Mouse (Mus musculus): ENCODE measurements around the gene Faap100. TPM values are rescaled to one million over a fixed set of nuclear protein-coding genes. Genes with fewer than 3 reads are reported as not detected.
"Not testable (repeated sequence)": the region's sequence is repeated elsewhere in the genome, so short reads cannot be mapped to it uniquely, and the experiment has no call there.

Gene Faap100
- polyA plus RNA-seq, 1 experiment from 2014 or later, result 32.5 TPM

DNA sequence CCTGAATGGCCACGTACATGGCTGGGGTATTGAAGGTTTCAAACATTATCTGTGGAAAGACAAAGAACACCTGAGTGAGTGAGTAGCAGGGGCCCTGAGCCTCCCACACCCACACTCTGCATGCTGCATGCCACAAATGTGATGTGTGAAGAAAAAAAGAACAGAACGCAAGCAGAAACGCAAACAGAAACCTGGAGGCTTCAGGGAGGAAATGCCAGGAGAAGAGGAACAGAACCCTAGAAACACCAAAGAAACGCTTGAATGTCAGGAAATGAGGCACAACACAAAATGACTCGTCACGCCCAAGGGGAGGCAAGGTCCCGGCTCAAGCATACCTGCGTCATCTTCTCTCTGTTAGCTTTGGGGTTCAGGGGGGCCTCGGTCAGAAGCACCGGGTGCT is 31.3 kb downstream of the Faap100 start:
- peak overlapping the region; percentile 95 for H3K4me3 ChIP-seq
- peak; percentile 78 for DNase-seq (ENCODE audit: low spot score)
- peaks cover 28% of the 10 kb centered on the region for H3K4me1 ChIP-seq
- H3K36me3 ChIP-seq, result peaks cover 16% of the 10 kb centered on the region
- H3K27me3 ChIP-seq (ENCODE audit: insufficient read depth, poor library complexity, severe bottlenecking), result no peaks in the 10 kb centered on the region
- H3K9me3 ChIP-seq, result no peaks in the 10 kb centered on the region
- peak overlapping the region; percentile 100 for H3K27ac ChIP-seq
- 11% methylated on average over 10 of the region's 10 CpGs for WGBS

DNA sequence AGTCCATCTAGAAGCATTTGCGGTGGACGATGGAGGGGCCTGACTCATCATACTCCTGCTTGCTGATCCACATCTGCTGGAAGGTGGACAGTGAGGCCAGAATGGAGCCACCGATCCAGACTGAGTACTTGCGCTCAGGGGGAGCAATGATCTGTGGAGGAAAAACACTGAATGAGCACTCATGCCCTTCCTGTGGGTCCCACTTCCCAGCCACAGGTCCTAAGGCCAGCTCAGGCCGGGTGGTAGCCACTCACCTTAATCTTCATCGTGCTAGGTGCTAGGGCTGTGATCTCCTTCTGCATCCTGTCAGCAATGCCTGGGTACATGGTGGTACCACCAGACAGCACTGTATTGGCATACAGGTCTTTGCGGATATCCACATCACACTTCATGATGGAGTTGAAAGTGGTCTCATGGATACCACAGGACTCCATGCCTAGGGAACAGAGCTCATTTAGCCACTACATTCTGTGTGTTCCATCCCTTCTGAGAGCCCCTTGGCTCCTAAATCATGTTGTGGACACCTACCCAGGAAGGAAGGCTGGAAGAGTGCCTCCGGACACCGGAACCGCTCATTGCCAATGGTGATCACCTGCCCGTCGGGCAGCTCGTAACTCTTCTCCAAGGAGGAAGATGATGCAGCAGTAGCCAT is 32.1 kb downstream of the Faap100 start:
- 60% methylated on average over 11 of the region's 13 CpGs for WGBS
- not testable (repeated sequence) for H3K9me3 ChIP-seq; H3K27me3 ChIP-seq (ENCODE audit: insufficient read depth, poor library complexity, severe bottlenecking)
- Histone ChIP-seq H3K27ac (peak overlapping the region; percentile 77), H3K4me1 (peaks cover 22% of the 10 kb centered on the region), H3K4me3 (peak overlapping the region; percentile 57), H3K36me3 (peaks cover 16% of the 10 kb centered on the region)
- peak; percentile 69 for DNase-seq (ENCODE audit: low spot score)

DNA sequence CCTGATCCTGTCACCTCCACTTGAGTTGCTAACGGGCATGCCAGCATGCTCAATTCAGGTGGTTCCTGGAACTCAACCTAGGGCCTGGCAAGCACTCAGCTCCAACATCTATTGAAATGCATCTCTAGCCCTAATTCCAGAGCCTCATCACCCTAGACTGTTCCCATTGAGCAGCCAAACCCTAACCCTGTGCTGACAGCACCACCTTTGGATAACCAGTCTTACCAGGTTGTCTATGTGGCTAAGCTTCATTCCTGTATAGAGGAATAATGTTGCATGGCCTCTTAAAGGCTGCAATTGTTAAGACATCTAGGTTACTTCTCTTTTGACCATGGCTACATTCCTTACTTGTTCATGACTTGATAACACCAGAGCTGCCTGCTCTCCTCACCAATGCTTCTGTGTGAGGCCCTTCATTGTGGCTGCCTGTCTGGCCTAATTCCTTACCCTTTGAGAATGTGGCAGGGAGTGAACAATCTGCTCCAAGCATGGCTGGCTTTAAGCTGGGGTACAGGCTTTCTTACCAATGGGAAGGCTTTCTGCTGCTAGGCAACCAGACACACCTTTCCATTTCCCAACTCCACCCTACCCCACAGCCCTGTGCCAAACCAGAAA is 33.4 kb downstream of the Faap100 start:
- no peaks in the 10 kb centered on the region for H3K27me3 ChIP-seq (ENCODE audit: insufficient read depth, poor library complexity, severe bottlenecking)
- H3K4me3 ChIP-seq, result peak overlapping the region; percentile 42
- peaks cover 16% of the 10 kb centered on the region for H3K36me3 ChIP-seq
- peak; percentile 76 for DNase-seq (ENCODE audit: low spot score)
- H3K4me1 ChIP-seq, result peaks cover 9% of the 10 kb centered on the region
- H3K27ac ChIP-seq, result peak overlapping the region; percentile 56
- WGBS, result 19% methylated on average over 1 of the region's 1 CpGs
- H3K9me3 ChIP-seq, result no peaks in the 10 kb centered on the region

DNA sequence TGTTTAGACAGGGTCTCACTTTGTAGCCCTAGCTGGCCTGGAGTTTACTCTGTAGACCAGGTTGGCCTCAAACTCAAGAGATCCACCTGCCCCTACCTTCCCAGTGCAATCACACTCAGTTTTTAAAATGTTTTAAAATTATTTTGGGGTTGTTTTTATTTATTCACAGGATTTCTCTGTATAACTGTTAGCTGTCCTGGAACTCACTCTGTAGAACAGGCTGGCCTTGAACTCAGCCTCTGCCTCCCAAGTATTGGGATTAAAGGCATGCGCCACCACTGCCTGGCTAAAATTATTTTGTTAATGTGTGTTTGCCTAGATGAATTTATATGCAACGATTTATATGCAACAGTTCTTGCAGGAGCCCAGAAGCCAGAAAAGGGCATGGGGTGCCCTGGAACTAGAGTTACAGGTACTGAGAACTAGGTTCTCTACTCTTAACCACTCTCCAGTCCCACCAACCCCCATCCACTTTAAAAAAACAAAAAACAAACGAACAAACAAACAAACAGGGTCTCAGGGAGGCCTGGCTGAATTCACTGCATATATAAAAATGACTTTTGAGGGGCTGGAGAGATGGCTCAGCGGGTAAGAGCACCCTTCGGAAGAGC is 34.1 kb downstream of the Faap100 start:
- Histone ChIP-seq H3K4me3 (no peak overlapping the region), H3K27ac (peak overlapping the region; percentile 2; the same call in 1 of the 2 replicates), H3K4me1 (peaks cover 2% of the 10 kb centered on the region), H3K9me3 (no peaks in the 10 kb centered on the region), H3K36me3 (peaks cover 16% of the 10 kb centered on the region), H3K27me3 (ENCODE audit: insufficient read depth, poor library complexity, severe bottlenecking) (no peaks in the 10 kb centered on the region)
- DNase-seq (ENCODE audit: low spot score), result peak; percentile 72
- WGBS, result 58% methylated on average over 5 of the region's 5 CpGs

DNA sequence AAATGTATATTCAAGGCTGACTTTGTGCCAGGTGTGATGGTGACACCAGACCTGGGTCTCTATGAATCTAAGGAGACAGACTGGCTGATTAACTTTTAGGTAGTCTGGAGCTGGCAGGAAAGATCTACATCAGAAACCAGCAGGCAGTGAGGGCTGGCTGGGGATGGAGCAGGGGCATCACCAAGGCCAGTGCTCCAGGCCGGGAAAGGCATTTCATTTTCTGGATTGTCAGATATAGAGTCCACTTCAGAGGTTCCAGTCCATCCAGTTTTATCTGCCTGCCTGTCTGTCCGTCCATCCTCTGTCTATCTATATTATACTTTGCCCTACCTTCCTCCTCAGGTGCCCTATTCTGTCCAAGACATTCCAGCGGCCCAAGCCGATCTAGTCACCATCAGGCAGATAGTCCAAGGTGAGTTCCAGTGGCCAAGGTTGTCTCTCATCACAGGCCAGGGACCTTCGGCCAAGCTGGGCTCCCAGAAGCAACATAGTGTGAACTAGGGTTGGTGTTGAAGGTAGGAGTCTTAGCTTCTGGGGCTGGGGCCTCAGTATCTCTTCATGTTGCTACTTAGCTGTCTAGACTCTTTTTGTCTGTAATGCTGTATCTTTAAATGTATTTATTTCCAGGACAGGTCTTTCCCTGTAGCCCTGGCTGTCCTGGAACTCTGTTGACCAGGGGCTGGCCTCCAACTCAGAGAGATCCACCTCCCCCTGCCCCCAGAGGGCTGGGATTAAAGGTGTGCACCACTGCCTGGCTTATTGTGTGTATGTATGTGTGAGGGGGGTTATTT is 34.9 kb downstream of the Faap100 start:
- DNase-seq (ENCODE audit: low spot score), result peak; percentile 80
- Histone ChIP-seq H3K9me3 (no peaks in the 10 kb centered on the region), H3K36me3 (peaks cover 16% of the 10 kb centered on the region), H3K27me3 (ENCODE audit: insufficient read depth, poor library complexity, severe bottlenecking) (no peaks in the 10 kb centered on the region), H3K4me3 (0 out of 2 replicates have a peak overlapping the region, but pooled peaks have one; percentile 2), H3K4me1 (no peaks in the 10 kb centered on the region), H3K27ac (peak overlapping the region; percentile 2; the same call in 1 of the 2 replicates)
- WGBS, result 66% methylated on average over 5 of the region's 5 CpGs

DNA sequence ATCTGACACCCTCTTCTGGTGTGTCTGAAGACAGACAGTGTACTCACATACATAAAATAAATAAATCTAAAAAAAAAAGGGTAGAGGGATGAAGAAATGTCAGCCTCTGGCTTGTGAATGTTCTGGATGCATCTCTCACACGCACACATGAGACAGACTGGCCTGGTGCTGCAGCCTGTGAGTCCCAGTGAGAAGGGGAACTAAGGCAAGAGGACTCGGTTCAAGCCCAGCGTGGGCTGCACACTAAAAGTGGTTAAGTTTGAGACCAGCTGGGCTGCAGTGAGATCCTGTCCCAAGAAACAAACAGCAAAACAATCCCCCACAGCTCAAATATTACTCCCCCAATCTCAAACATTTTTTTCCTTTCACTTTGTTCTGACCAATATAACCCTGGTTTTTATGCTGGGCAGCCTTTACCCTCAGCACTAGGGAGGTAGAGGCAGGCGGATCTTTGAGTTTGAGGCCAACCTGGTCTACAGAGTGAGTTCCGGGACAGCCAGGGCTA is 35.9 kb downstream of the Faap100 start:
- H3K4me3 ChIP-seq, result no peak overlapping the region
- WGBS, result 90% methylated on average over 5 of the region's 5 CpGs
- peaks cover 16% of the 10 kb centered on the region for H3K36me3 ChIP-seq
- DNase-seq (ENCODE audit: low spot score), result peak; percentile 70
- H3K27me3 ChIP-seq (ENCODE audit: insufficient read depth, poor library complexity, severe bottlenecking), result no peaks in the 10 kb centered on the region
- H3K4me1 ChIP-seq, result no peaks in the 10 kb centered on the region
- no peak overlapping the region for H3K27ac ChIP-seq
- no peaks in the 10 kb centered on the region for H3K9me3 ChIP-seq

DNA sequence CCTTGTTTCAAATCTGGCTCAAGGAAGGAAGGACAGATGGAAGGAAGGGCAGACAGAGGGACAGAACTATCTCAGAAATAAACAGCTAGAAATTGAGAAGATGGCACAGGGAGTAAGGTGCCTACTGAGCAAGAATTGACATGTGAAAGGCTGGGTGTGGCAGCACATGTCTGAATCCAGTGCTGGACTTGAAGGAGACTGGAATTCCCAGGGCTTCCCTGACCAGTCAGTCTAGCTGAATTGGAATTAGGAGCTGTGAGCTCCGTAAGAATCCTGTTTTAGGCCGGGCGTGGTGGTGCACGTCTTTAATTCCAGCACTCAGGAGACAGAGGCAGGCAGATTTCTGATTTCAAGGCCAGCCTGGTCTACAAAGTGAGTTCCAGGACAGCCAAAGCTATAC is 36.9 kb downstream of the Faap100 start:
- Histone ChIP-seq H3K4me1 (no peaks in the 10 kb centered on the region), H3K4me3 (no peak overlapping the region), H3K36me3 (peaks cover 11% of the 10 kb centered on the region), H3K27ac (no peak overlapping the region), H3K9me3 (no peaks in the 10 kb centered on the region), H3K27me3 (ENCODE audit: insufficient read depth, poor library complexity, severe bottlenecking) (no peaks in the 10 kb centered on the region)
- WGBS, result 89% methylated on average over 4 of the region's 4 CpGs
- peak; percentile 73 for DNase-seq (ENCODE audit: low spot score)

DNA sequence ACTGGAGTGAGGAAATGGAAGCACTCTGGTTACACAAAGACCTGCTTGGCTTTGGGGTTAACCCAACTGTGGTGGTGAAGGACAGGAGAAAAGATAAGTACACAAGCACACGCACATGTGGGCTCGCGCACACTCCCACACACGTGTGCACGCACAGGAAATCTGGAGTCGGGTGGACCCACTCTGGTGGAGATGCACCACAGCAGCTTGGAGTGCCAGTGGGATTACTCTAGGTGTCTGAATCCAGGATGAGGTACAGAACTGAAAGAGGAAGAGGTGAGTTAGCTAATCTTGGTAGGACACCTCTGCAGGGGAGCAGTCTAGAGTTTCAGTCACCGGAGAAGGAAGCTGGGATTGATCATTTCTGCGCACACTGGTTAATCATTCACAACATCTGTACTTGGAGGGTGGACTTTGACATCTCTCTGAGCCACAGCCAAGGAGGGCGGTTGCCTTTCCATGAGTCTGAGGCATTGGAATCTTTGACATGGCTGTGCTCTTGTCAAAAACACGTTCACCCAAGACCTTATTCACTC is 38.5 kb downstream of the Faap100 start:
- DNase-seq (ENCODE audit: low spot score), result peak; percentile 71
- Histone ChIP-seq H3K27ac (no peak overlapping the region), H3K4me1 (no peaks in the 10 kb centered on the region), H3K36me3 (peaks cover 2% of the 10 kb centered on the region), H3K9me3 (no peaks in the 10 kb centered on the region), H3K27me3 (ENCODE audit: insufficient read depth, poor library complexity, severe bottlenecking) (no peaks in the 10 kb centered on the region), H3K4me3 (no peak overlapping the region)
- WGBS, result 87% methylated on average over 10 of the region's 10 CpGs

DNA sequence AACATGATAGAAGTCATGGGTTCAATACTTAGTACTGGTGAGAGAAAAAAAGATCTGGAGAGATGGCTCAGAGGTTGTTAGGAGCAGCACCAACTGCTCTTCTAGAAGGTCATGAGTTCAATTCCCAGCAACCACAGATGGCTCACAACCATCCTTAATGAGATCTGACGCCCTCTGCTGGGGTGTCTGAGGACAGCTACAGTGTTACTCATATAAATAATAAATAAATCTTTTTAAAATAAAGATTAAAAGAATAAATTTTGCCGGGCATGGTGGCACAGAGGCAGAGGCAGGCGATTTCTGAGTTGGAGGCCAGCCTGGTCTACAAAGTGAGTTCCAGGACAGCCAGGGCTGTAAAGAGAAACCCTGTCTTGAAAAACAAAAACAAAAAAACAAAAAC is 39.8 kb downstream of the Faap100 start:
- peak; percentile 55 for DNase-seq (ENCODE audit: low spot score)
- H3K4me3 ChIP-seq, result no peak overlapping the region
- no peaks in the 10 kb centered on the region for H3K4me1 ChIP-seq
- 71% methylated on average over 3 of the region's 3 CpGs for WGBS
- H3K27ac ChIP-seq, result no peak overlapping the region
- no peaks in the 10 kb centered on the region for H3K27me3 ChIP-seq (ENCODE audit: insufficient read depth, poor library complexity, severe bottlenecking)
- H3K9me3 ChIP-seq, result no peaks in the 10 kb centered on the region
- H3K36me3 ChIP-seq, result no peaks in the 10 kb centered on the region

DNA sequence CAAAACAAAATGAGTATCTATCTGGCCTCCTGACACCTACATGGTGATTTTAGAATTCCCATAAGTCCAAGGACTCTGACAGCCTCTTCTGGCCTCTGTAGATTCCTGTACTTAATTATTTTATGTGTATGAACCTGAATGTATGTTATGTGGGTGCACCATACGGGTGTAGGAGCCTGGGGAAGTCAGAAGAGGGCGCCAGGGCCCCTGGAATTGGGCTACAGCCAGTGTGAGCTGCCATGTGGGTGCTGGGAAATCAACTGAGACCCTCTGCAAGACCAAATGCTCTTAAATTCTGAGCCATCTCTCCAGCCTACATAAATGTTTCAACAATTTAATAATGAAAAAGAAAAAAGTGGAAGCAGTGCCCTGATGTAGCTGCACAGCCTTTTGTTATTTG is 41.1 kb downstream of the Faap100 start:
- Histone ChIP-seq H3K9me3 (no peaks in the 10 kb centered on the region), H3K4me1 (no peaks in the 10 kb centered on the region), H3K4me3 (no peak overlapping the region), H3K27ac (no peak overlapping the region), H3K36me3 (no peaks in the 10 kb centered on the region), H3K27me3 (ENCODE audit: insufficient read depth, poor library complexity, severe bottlenecking) (no peaks in the 10 kb centered on the region)
- 44% methylated on average over 2 of the region's 2 CpGs for WGBS
- peak; percentile 46 for DNase-seq (ENCODE audit: low spot score)

DNA sequence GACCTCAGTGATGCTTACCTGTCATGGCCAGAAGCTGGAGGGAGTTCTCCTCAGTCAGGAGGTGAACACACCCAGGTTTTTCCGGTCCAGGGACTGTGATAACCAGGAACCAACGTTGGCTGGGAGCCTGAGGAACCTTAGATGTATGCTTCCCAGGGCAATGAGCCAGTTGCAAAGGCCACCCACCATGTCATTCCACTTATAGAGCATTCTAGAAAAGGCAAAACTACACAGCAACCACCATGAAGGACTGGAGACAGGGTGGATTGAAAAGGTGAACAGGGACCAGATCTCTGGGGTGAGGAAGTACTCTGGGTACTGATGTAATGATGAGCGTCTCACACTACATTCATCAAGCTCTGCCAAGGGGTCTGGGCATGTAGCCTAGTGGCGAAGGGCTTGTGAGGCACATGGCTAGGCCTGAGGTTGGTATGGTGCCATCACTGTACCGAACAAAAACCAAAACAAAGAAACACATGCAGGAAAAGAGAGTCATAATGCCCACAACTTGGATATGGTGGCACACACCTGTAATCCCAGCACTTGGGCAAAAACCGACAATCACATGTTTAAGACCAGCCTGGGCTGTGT is 43.0 kb downstream of the Faap100 start:
- DNase-seq (ENCODE audit: low spot score), result peak; percentile 56
- Histone ChIP-seq H3K4me3 (no peak overlapping the region), H3K36me3 (no peaks in the 10 kb centered on the region), H3K27ac (no peak overlapping the region), H3K27me3 (ENCODE audit: insufficient read depth, poor library complexity, severe bottlenecking) (no peaks in the 10 kb centered on the region), H3K9me3 (no peaks in the 10 kb centered on the region), H3K4me1 (no peaks in the 10 kb centered on the region)
- WGBS, result 80% methylated on average over 6 of the region's 6 CpGs

DNA sequence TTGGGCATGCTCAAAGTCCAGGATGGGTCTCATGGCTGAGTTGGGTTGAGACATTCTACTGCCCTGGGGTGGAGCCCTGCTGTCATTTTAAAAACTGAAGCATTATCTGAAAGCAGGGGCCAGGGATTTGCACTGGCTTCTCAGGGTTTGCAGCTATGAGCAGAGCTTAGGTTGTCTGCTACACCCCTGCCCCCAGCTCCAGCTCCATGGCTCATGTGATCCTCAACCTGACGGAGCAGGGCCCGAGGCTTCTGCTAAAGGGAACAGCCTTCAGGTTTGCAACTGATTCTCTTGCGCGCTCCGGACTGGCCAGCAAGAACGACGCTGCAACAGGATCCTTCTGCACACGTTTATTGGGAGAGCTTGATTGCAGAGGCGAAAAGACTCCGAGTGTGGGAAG is 58.4 kb downstream of the Faap100 start:
- H3K27ac ChIP-seq, result no peak overlapping the region
- no peaks in the 10 kb centered on the region for H3K36me3 ChIP-seq
- peak; percentile 67 for DNase-seq (ENCODE audit: low spot score)
- 92% methylated on average over 10 of the region's 10 CpGs for whole genome bisulfite sequencing
- no peak overlapping the region for H3K4me3 ChIP-seq
- no peaks in the 10 kb centered on the region for H3K27me3 ChIP-seq (ENCODE audit: insufficient read depth, poor library complexity, severe bottlenecking)
- H3K9me3 ChIP-seq, result no peaks in the 10 kb centered on the region
- H3K4me1 ChIP-seq, result peaks cover 19% of the 10 kb centered on the region
